Mouse (Mus musculus) intestine, embryonic 15.5 days (tissue): ENCODE data around the gene Ankrd36. TPM values are rescaled to one million over a fixed set of nuclear protein-coding genes. Genes with fewer than 3 reads are reported as not detected.

Experiments used
- ATAC-seq: fragments of 200-750 bp; cut with Nextera tagmentation; 2 replicates; pipeline ENCODE4 v1.8.0; 2017; ENCODE audit warnings: moderate TSS enrichment, moderate library complexity
- H3K27ac ChIP-seq: fragments of 300-500 bp; sonication (generic); 2 replicates; pipeline ENCODE4 v1.5.1; 2015; ENCODE audit warnings: mild to moderate bottlenecking, inconsistent platforms
- H3K27me3 ChIP-seq: fragments of 300-500 bp; sonication (generic); replicated peaks from 2 replicates; pipeline ENCODE4 v1.6.1; 2015; ENCODE audit warnings: inconsistent platforms
- H3K36me3 ChIP-seq: fragments of 300-500 bp; sonication (generic); 2 replicates; pipeline ENCODE4 v1.6.1; 2015; ENCODE audit warnings: inconsistent platforms
- H3K4me1 ChIP-seq: fragments of 300-500 bp; sonication (generic); replicated peaks from 2 replicates; pipeline ENCODE4 v1.6.1; 2015; ENCODE audit warnings: inconsistent platforms
- H3K4me2 ChIP-seq: fragments of 300-500 bp; sonication (generic); replicated peaks from 2 replicates; pipeline ENCODE4 v1.6.1; 2015; ENCODE audit warnings: mild to moderate bottlenecking, inconsistent platforms
- H3K4me3 ChIP-seq: fragments of 300-500 bp; sonication (generic); replicated peaks from 2 replicates; pipeline ENCODE4 v1.5.1; 2015; ENCODE audit warnings: inconsistent platforms
- H3K9ac ChIP-seq: fragments of 300-500 bp; sonication (generic); 2 replicates; pipeline ENCODE4 v1.6.1; 2015; ENCODE audit warnings: inconsistent platforms
- H3K9me3 ChIP-seq: fragments of 300-500 bp; sonication (generic); 2 replicates; pipeline ENCODE4 v1.6.1; 2016; ENCODE audit warnings: inconsistent platforms
- WGBS: fragments of 180-500 bp; shearing (Covaris S2); methylation state at CpG from one replicate; pipeline ENCODE4 v1.1.7; 2015; 5-methylcytosine and 5-hydroxymethylcytosine counted together
- polyA plus RNA-seq: library from polyadenylated mRNA; unstranded; fragments of >200 nt; fragmentation: Nextera tagmentation; extraction: Ambion mirVana; gene quantifications from 2 replicates; pipeline ENCODE4 v1.2.1, GENCODE M21; 2015

Gene Ankrd36
- polyA plus RNA-seq, 1 experiment from 2014 or later = 0.16 TPM

- Histone ChIP-seq H3K4me1 (peaks cover 9% of the 10 kb centered on the region; the same call in 1 of the 2 replicates), H3K36me3 (peaks cover 9% of the 10 kb centered on the region), H3K27ac (no peak overlapping the region), H3K9me3 (no peaks in the 10 kb centered on the region), H3K4me2 (no peak overlapping the region), H3K27me3 (no peaks in the 10 kb centered on the region), H3K4me3 (no peak overlapping the region), H3K9ac (no peak overlapping the region)
- 96% methylated on average over 1 of the region's 1 CpGs for WGBS
- no peak for ATAC-seq
These were observed 132.3 kb downstream of the Ankrd36 start for GRCm38 (mm10) chr11:5701821-5702220.

DNA sequence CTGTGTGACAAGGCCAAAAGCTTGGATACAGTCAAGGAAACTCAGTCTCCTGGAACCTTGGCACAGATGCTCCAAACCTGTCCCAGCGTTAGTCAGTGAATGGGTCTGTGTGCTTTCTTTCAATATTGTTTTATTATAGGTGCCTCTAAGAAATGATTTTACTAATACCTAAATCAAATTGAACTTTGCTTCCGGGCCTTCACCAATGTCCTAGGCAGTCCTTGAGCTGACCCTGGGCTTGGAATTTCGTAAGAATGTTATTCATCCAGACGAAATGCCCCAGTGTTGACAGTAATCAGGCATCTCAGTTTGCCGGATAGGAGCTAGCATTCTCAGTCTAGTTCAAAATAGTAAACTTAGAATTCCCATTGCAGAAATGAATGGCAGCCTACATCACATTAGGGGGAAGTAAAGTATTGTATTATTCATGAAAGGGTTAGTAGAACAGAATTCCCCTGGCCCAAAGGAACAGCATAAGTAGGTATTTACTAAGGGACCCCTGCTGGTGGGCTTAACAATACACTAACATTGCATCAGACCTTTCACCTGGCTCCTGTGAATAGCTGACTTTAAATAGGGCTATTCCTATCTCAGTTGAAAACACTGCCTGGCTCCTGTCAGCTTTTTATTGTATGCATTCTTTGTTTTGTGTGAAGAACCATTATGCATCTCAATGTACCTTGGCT is 132.9 kb downstream of the Ankrd36 start:
- WGBS = 74% methylated on average over 5 of the region's 5 CpGs
- Histone ChIP-seq H3K27ac (no peak overlapping the region), H3K4me1 (peaks cover 9% of the 10 kb centered on the region; the same call in 1 of the 2 replicates), H3K4me3 (no peak overlapping the region), H3K27me3 (no peaks in the 10 kb centered on the region), H3K9me3 (no peaks in the 10 kb centered on the region), H3K4me2 (no peak overlapping the region), H3K9ac (no peak overlapping the region), H3K36me3 (peaks cover 9% of the 10 kb centered on the region)
- ATAC-seq = no peak

GRCm38 (mm10) chr11:5702957-5703332 is 133.5 kb downstream of the Ankrd36 start:
- Histone ChIP-seq H3K4me1 (peaks cover 9% of the 10 kb centered on the region; the same call in 1 of the 2 replicates), H3K4me3 (no peak overlapping the region), H3K36me3 (peaks cover 9% of the 10 kb centered on the region), H3K9me3 (no peaks in the 10 kb centered on the region), H3K27ac (no peak overlapping the region), H3K4me2 (no peak overlapping the region), H3K27me3 (no peaks in the 10 kb centered on the region), H3K9ac (no peak overlapping the region)
- ATAC-seq = no peak
- 93% methylated on average over 6 of the region's 6 CpGs for WGBS

GRCm38 (mm10) chr11:5703341-5703740 is 133.9 kb downstream of the Ankrd36 start:
- peaks cover 9% of the 10 kb centered on the region for H3K36me3 ChIP-seq
- peaks cover 9% of the 10 kb centered on the region; the same call in 1 of the 2 replicates for H3K4me1 ChIP-seq
- H3K27me3 ChIP-seq = no peaks in the 10 kb centered on the region
- no peak overlapping the region for H3K9ac ChIP-seq
- no peak overlapping the region for H3K4me3 ChIP-seq
- WGBS = 97% methylated on average over 1 of the region's 1 CpGs
- H3K4me2 ChIP-seq = no peak overlapping the region
- H3K27ac ChIP-seq = no peak overlapping the region
- no peak for ATAC-seq
- no peaks in the 10 kb centered on the region for H3K9me3 ChIP-seq

DNA sequence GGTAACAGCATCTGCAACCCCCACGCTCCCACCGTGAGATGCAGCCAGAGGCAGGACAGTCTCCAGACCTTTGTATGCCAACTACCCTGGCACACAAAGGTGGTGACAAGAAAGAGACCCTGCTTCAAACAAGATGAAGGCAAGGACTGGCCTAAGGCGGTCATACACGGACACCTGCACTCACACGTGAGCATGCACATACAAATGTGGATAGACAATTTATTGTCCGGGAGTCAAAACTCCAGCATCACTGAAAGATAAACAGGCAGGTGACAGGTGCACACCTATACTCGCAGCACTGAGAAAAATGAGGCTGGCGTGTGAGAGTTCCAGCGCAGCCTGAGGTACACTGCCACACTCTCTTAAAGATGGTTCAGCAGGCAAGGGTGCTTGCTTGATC is 136.5 kb downstream of the Ankrd36 start:
- peaks cover 9% of the 10 kb centered on the region for H3K36me3 ChIP-seq
- H3K27ac ChIP-seq = no peak overlapping the region
- H3K4me2 ChIP-seq = peak overlapping the region; percentile 72
- peak overlapping the region; percentile 90; the same call in 1 of the 2 replicates for H3K4me3 ChIP-seq
- ATAC-seq = no peak
- peak overlapping the region; percentile 88; the same call in 1 of the 2 replicates for H3K9ac ChIP-seq
- H3K4me1 ChIP-seq = peaks cover 9% of the 10 kb centered on the region; the same call in 1 of the 2 replicates
- no peaks in the 10 kb centered on the region for H3K27me3 ChIP-seq
- H3K9me3 ChIP-seq = no peaks in the 10 kb centered on the region
- 90% methylated on average over 9 of the region's 9 CpGs for WGBS

- Histone ChIP-seq H3K4me3 (peak overlapping the region; percentile 90), H3K36me3 (peaks cover 9% of the 10 kb centered on the region), H3K27me3 (no peaks in the 10 kb centered on the region), H3K27ac (peak overlapping the region; percentile 75), H3K9ac (peak overlapping the region; percentile 88), H3K4me2 (peak overlapping the region; percentile 72), H3K9me3 (no peaks in the 10 kb centered on the region), H3K4me1 (peaks cover 9% of the 10 kb centered on the region; the same call in 1 of the 2 replicates)
- under 1% methylated on average over 43 of the region's 43 CpGs for WGBS
- ATAC-seq = peak; percentile 87
These were observed 137.5 kb downstream of the Ankrd36 start for GRCm38 (mm10) chr11:5706874-5707529.

GRCm38 (mm10) chr11:5707530-5708353 is 138.3 kb downstream of the Ankrd36 start:
- peak; percentile 98 for ATAC-seq
- Histone ChIP-seq H3K36me3 (peaks cover 9% of the 10 kb centered on the region), H3K4me2 (peak overlapping the region; percentile 72), H3K4me3 (peak overlapping the region; percentile 90), H3K9ac (peak overlapping the region; percentile 88), H3K27ac (peak overlapping the region; percentile 75), H3K9me3 (no peaks in the 10 kb centered on the region), H3K27me3 (no peaks in the 10 kb centered on the region), H3K4me1 (peaks cover 9% of the 10 kb centered on the region; the same call in 1 of the 2 replicates)
- 17% methylated on average over 50 of the region's 50 CpGs for WGBS

DNA sequence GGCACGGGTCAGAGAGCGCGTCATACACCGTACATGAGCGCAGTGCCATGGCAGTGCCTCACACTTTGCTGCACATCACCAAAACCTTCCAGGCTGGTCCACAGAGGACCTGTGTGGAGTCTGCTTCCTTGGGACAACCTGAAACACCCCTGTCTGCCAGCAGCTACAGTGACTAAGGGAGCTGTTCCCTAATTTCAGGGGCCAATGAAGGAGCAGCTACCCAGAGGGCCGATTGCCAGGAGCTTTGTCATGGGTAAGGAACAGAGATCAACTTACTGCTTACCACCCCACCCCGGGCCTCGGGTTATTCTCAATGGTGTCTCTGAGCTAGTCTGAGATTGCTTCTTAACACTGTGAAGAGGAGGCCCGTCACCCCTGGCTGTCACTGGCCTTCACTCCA is 145.7 kb downstream of the Ankrd36 start:
- no peaks in the 10 kb centered on the region for H3K4me1 ChIP-seq
- WGBS = 87% methylated on average over 9 of the region's 9 CpGs
- no peak overlapping the region for H3K4me3 ChIP-seq
- H3K4me2 ChIP-seq = no peak overlapping the region
- no peak overlapping the region for H3K27ac ChIP-seq
- H3K9me3 ChIP-seq = no peaks in the 10 kb centered on the region
- H3K9ac ChIP-seq = no peak overlapping the region
- ATAC-seq = no peak
- peaks cover 29% of the 10 kb centered on the region for H3K36me3 ChIP-seq
- no peaks in the 10 kb centered on the region for H3K27me3 ChIP-seq

GRCm38 (mm10) chr11:5715630-5716105 is 146.2 kb downstream of the Ankrd36 start, which contains the start of gene Mrps24:
TSS of gene Mrps24 (minus strand) at chr11:5715680.
- H3K4me2 ChIP-seq = no peak within 1 kb of the TSS
- no peaks in the 10 kb centered on the region for H3K27me3 ChIP-seq
- H3K9me3 ChIP-seq = no peaks in the 10 kb centered on the region
- H3K36me3 ChIP-seq = peaks cover 29% of the 10 kb centered on the region
- no peaks in the 10 kb centered on the region for H3K4me1 ChIP-seq
- no peak for ATAC-seq
- H3K4me3 ChIP-seq = no peak within 1 kb of the TSS
- no peak within 1 kb of the TSS for H3K9ac ChIP-seq
- no peak within 1 kb of the TSS for H3K27ac ChIP-seq
- 82% methylated on average over 14 of the region's 14 CpGs for WGBS

GRCm38 (mm10) chr11:5716246-5716645 is 146.8 kb downstream of the Ankrd36 start:
- Histone ChIP-seq H3K4me2 (no peak overlapping the region), H3K9ac (no peak overlapping the region), H3K4me1 (no peaks in the 10 kb centered on the region), H3K27ac (no peak overlapping the region), H3K27me3 (no peaks in the 10 kb centered on the region), H3K9me3 (no peaks in the 10 kb centered on the region), H3K36me3 (peaks cover 29% of the 10 kb centered on the region), H3K4me3 (no peak overlapping the region)
- ATAC-seq = no peak
- 92% methylated on average over 11 of the region's 11 CpGs for WGBS

DNA sequence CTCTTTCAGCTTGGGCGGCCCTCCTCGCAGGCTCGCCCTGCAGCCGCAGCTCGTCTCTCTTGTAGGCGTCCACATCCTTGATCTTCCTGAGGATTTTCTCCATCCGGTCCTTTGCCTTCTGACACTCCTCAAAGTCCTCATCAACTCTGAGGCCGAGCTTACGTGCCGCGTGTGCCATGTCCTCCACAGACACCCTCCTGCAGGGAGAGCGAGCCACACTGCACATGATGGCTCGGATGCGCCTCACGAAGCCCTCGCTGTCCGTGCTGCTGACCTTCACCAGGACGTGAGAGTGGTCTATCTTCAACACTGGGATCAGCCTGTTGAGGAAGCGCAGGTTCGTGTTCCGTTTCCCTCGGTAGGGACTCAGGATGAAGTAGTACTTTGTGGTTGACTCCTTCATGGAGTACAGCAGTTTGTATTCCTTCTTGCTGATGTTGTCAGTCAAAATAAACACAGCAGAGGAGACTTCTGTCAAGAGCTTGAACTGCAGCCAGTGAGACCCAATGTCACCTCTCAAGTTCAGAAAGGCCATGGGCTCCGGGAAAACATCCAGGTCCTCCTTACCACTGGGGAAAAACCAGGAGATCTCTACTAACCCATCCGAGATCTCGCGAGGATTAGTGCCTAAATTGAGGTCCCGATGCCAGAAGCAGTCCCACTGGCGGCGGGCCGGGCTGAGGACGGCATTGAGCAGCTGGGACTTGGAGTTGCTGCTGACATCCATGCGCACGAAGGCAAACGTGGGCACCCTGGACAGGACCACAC is 147.6 kb downstream of the Ankrd36 start:
- H3K4me3 ChIP-seq = no peak overlapping the region
- H3K27me3 ChIP-seq = no peaks in the 10 kb centered on the region
- H3K9me3 ChIP-seq = no peaks in the 10 kb centered on the region
- ATAC-seq = no peak
- H3K36me3 ChIP-seq = peaks cover 31% of the 10 kb centered on the region
- no peak overlapping the region for H3K9ac ChIP-seq
- no peak overlapping the region for H3K27ac ChIP-seq
- WGBS = 92% methylated on average over 34 of the region's 34 CpGs
- H3K4me1 ChIP-seq = no peaks in the 10 kb centered on the region
- H3K4me2 ChIP-seq = no peak overlapping the region
